Mouse (Mus musculus) hindbrain, embryonic 16.5 days (tissue): ENCODE data around the gene Pomp. TPM values are rescaled to one million over a fixed set of nuclear protein-coding genes. Genes with fewer than 3 reads are reported as not detected.

Experiments
- ATAC-seq: fragments of 200-750 bp; cut with Nextera tagmentation; 2 replicates; pipeline ENCODE4 v1.8.0; 2017; ENCODE audit warnings: moderate TSS enrichment, moderate library complexity
- H3K27ac ChIP-seq: fragments of 300-500 bp; sonication (generic); 2 replicates; pipeline ENCODE4 v1.5.1; 2014; ENCODE audit warnings: low read depth, mild to moderate bottlenecking, control low read depth, low read length, moderate library complexity
- H3K27me3 ChIP-seq: fragments of 300-500 bp; sonication (generic); replicated peaks from 2 replicates; pipeline ENCODE4 v1.6.1; 2014; ENCODE audit warnings: low read length; ENCODE audit not compliant: control insufficient read depth, insufficient read depth
- H3K36me3 ChIP-seq: fragments of 300-500 bp; sonication (generic); 2 replicates; pipeline ENCODE4 v1.6.1; 2014; ENCODE audit warnings: mild to moderate bottlenecking, low read length, moderate library complexity, mixed read lengths; ENCODE audit not compliant: control insufficient read depth, insufficient read depth
- H3K4me1 ChIP-seq: fragments of 300-500 bp; sonication (generic); 2 replicates; pipeline ENCODE4 v1.6.1; 2014; ENCODE audit warnings: low read depth, low read length; ENCODE audit not compliant: control insufficient read depth, insufficient read depth
- H3K4me2 ChIP-seq: fragments of 300-500 bp; sonication (generic); 2 replicates; pipeline ENCODE4 v1.6.1; 2014; ENCODE audit warnings: mild to moderate bottlenecking, low read length, control low read depth, moderate library complexity
- H3K4me3 ChIP-seq: fragments of 300-500 bp; sonication (generic); 2 replicates; pipeline ENCODE4 v1.5.1; 2014; ENCODE audit warnings: mild to moderate bottlenecking, low read length, control low read depth, moderate library complexity
- H3K9ac ChIP-seq: fragments of 300-500 bp; sonication (generic); 2 replicates; pipeline ENCODE4 v1.6.1; 2014; ENCODE audit warnings: low read depth, mild to moderate bottlenecking, control low read depth, low read length, moderate library complexity
- H3K9me3 ChIP-seq: fragments of 300-500 bp; sonication (generic); 2 replicates; pipeline ENCODE4 v1.6.1; 2014; ENCODE audit warnings: mild to moderate bottlenecking, low read length, moderate library complexity; ENCODE audit not compliant: control insufficient read depth
- WGBS: fragments of 180-500 bp; shearing (Covaris S2); extraction: QIAGEN DNeasy Blood & Tissue Kit; methylation state at CpG from one replicate; pipeline ENCODE4 v1.1.7; 2014; 5-methylcytosine and 5-hydroxymethylcytosine counted together
- polyA plus RNA-seq: library from polyadenylated mRNA; unstranded; fragments of >200 nt; fragmentation: Nextera tagmentation; extraction: Ambion mirVana; gene quantifications from 2 replicates; pipeline ENCODE4 v1.2.1, GENCODE M21; 2015

The Pomp gene
- polyA plus RNA-seq, 1 experiment from 2014 or later: 537 TPM

DNA sequence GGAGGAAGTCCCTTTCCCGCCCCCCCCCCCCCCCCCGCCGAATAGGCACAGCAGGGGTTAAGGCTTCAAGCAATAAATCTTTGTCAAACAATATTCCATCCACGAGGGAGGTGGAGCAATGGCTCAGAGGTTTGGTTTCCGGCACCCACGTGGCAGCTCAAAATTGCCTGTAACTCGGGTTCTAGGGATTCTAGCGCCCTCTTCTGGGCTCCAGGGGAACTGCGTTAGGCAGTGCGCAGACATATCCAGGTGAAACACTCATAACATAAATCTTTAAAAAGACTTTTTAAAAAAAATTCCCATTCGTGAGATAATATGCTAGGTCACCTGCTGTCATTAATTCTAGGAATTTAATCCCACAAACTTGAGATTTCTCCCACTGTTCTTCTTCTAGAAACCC is 46.9 kb downstream of the Pomp start:
- Histone ChIP-seq H3K27me3 (no peaks in the 10 kb centered on the region), H3K9me3 (no peaks in the 10 kb centered on the region), H3K4me1 (no peaks in the 10 kb centered on the region), H3K9ac (no peak overlapping the region), H3K27ac (no peak overlapping the region), H3K36me3 (no peaks in the 10 kb centered on the region), H3K4me2 (no peak overlapping the region), H3K4me3 (no peak overlapping the region)
- ATAC-seq: no peak
- WGBS: 55% methylated on average over 11 of the region's 11 CpGs

GRCm38 (mm10) chr5:147907851-147908250 is 47.6 kb downstream of the Pomp start:
- no peak for ATAC-seq
- H3K27me3 ChIP-seq: no peaks in the 10 kb centered on the region
- no peak overlapping the region for H3K9ac ChIP-seq
- no peaks in the 10 kb centered on the region for H3K36me3 ChIP-seq
- H3K4me1 ChIP-seq: no peaks in the 10 kb centered on the region
- H3K4me3 ChIP-seq: no peak overlapping the region
- 85% methylated on average over 8 of the region's 8 CpGs for WGBS
- H3K27ac ChIP-seq: no peak overlapping the region
- H3K4me2 ChIP-seq: no peak overlapping the region
- H3K9me3 ChIP-seq: no peaks in the 10 kb centered on the region

GRCm38 (mm10) chr5:147910807-147911509 is 50.7 kb downstream of the Pomp start:
- Histone ChIP-seq H3K4me2 (no peak overlapping the region), H3K4me1 (no peaks in the 10 kb centered on the region), H3K36me3 (no peaks in the 10 kb centered on the region), H3K27ac (no peak overlapping the region), H3K9me3 (no peaks in the 10 kb centered on the region), H3K4me3 (no peak overlapping the region), H3K27me3 (no peaks in the 10 kb centered on the region), H3K9ac (no peak overlapping the region)
- ATAC-seq: no peak
- WGBS: 80% methylated on average over 12 of the region's 12 CpGs

DNA sequence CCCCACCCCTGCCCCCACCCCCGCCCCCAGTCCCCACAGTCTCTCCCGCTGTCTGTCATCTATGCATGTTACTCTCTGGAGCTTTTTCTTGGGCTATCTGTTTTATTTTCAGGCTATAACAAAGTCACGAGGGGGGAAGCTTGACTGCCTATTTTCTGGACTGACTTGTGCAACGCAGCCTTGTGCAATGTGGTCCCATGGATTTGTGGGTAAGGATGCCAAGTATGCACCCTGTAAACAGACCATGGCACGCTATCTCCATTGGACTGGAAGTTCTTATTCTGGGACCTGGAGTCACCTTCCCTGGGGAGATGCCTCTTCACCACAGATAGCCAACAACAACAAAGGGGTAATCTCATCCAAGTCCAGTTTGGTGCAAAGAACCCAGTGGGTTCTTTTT is 51.5 kb downstream of the Pomp start:
- H3K4me3 ChIP-seq: no peak overlapping the region
- WGBS: 88% methylated on average over 5 of the region's 5 CpGs
- H3K9me3 ChIP-seq: no peaks in the 10 kb centered on the region
- no peak overlapping the region for H3K9ac ChIP-seq
- no peaks in the 10 kb centered on the region for H3K27me3 ChIP-seq
- no peak overlapping the region for H3K4me2 ChIP-seq
- H3K4me1 ChIP-seq: no peaks in the 10 kb centered on the region
- no peak overlapping the region for H3K27ac ChIP-seq
- no peaks in the 10 kb centered on the region for H3K36me3 ChIP-seq
- ATAC-seq: no peak

GRCm38 (mm10) chr5:147913241-147913842 is 53.1 kb downstream of the Pomp start:
- Histone ChIP-seq H3K4me2 (no peak overlapping the region), H3K27me3 (no peaks in the 10 kb centered on the region), H3K4me1 (no peaks in the 10 kb centered on the region), H3K27ac (no peak overlapping the region), H3K9ac (no peak overlapping the region), H3K4me3 (no peak overlapping the region), H3K36me3 (no peaks in the 10 kb centered on the region), H3K9me3 (no peaks in the 10 kb centered on the region)
- no peak for ATAC-seq
- WGBS: 53% methylated on average over 14 of the region's 14 CpGs

- no peaks in the 10 kb centered on the region for H3K36me3 ChIP-seq
- H3K27me3 ChIP-seq: no peaks in the 10 kb centered on the region
- H3K4me3 ChIP-seq: no peak overlapping the region
- H3K9me3 ChIP-seq: no peaks in the 10 kb centered on the region
- no peak overlapping the region for H3K4me2 ChIP-seq
- no peaks in the 10 kb centered on the region for H3K4me1 ChIP-seq
- no peak for ATAC-seq
- no peak overlapping the region for H3K9ac ChIP-seq
- 62% methylated on average over 6 of the region's 6 CpGs for WGBS
- H3K27ac ChIP-seq: no peak overlapping the region
Observed at GRCm38 (mm10) chr5:147915038-147915566, 54.8 kb downstream of the Pomp start.

DNA sequence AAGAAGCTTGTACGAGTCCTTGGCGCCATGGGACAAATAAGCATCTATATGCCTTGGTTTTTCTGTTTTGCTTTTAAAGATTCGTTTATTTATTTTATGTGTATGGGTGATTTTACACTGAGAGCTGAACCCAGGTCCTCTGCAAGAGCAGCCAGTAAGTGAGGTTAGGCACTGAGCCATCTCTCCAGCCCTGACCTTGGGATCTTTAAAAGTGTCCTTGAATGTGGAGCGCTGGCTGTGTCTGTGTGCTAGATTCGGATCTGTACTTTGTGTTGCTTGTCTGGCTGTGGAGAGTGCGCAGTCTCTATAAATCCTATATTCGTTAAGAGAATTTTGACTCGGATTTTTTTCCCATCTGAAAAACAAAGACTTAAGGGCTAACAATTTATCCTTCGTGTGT is 55.9 kb downstream of the Pomp start:
- H3K4me3 ChIP-seq: no peak overlapping the region
- no peaks in the 10 kb centered on the region for H3K36me3 ChIP-seq
- H3K9me3 ChIP-seq: no peaks in the 10 kb centered on the region
- no peak for ATAC-seq
- H3K4me1 ChIP-seq: no peaks in the 10 kb centered on the region
- H3K27ac ChIP-seq: no peak overlapping the region
- WGBS: 94% methylated on average over 9 of the region's 9 CpGs
- H3K27me3 ChIP-seq: no peaks in the 10 kb centered on the region
- no peak overlapping the region for H3K9ac ChIP-seq
- no peak overlapping the region for H3K4me2 ChIP-seq

GRCm38 (mm10) chr5:147918044-147918846 is 58.0 kb downstream of the Pomp start:
- no peak overlapping the region for H3K9ac ChIP-seq
- no peaks in the 10 kb centered on the region for H3K9me3 ChIP-seq
- no peak overlapping the region for H3K4me2 ChIP-seq
- H3K27me3 ChIP-seq: no peaks in the 10 kb centered on the region
- H3K4me1 ChIP-seq: no peaks in the 10 kb centered on the region
- no peak overlapping the region for H3K4me3 ChIP-seq
- no peak overlapping the region for H3K27ac ChIP-seq
- no peak for ATAC-seq
- H3K36me3 ChIP-seq: no peaks in the 10 kb centered on the region
- WGBS: 82% methylated on average over 17 of the region's 17 CpGs

DNA sequence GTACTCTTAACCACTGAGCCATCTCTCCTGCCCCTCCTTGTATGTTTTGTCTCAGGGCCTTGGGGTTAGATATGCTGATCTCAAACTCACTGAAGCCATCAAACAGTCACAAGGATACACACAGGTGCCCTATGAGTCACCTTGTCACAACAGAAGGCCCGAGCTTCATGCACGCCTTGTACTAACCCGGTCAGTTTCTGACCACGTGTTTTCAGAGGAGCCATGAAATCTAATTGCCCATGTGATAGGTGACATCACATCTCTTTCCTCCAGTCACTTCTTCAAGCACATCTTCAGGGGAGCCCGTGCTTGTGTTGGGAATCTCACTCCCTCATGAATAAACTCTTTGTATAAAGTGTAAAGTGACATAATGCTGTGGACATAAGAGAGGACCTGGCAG is 64.4 kb downstream of the Pomp start:
- no peak overlapping the region for H3K4me2 ChIP-seq
- no peaks in the 10 kb centered on the region for H3K27me3 ChIP-seq
- WGBS: 86% methylated on average over 5 of the region's 5 CpGs
- no peak overlapping the region for H3K4me3 ChIP-seq
- ATAC-seq: no peak
- no peaks in the 10 kb centered on the region for H3K4me1 ChIP-seq
- H3K36me3 ChIP-seq: no peaks in the 10 kb centered on the region
- no peaks in the 10 kb centered on the region for H3K9me3 ChIP-seq
- H3K9ac ChIP-seq: no peak overlapping the region
- no peak overlapping the region for H3K27ac ChIP-seq
